Mouse (Mus musculus) gastrocnemius, adult 8-10 months (tissue): ENCODE results near the gene Olfr494. TPM values are rescaled to one million over a fixed set of nuclear protein-coding genes. Genes with fewer than 3 reads are reported as not detected.

ENCODE experiments used
- DNase-seq, 2 experiments: peaks; one replicate each; pipeline ENCODE4 v3.0.0; 2022; ENCODE audit warnings: low spot score in 2 of 2
- total RNA-seq, 4 experiments: library from RNA; stranded (reverse); gene quantifications; 2 replicates each; pipeline ENCODE4 v1.2.4; 2022

Gene Olfr494
- total RNA-seq = not detected

DNA sequence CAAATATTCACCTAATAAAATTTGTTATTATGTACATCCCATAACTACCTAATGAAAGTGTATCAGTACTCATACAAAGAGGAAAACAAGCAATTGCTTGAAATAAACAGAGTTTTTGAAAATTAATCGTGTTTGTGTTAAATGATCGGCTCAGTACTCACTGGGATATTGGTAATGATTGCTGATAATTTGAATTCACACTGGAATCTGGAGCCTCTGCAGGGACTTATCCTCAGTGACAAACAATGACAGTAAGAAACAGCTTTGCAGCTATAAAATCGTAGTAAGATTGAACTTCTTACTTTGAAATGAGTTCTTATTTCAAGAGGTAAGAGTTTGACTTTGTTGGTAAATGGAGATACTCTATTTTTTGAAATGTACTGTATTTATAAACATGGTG lies at the start of gene Olfr494:
TSS of gene Olfr494 (plus strand) at position 301 of the 400 bp plus-strand sequence.
- DNase-seq = no peak

GRCm38 (mm10) chr7:108323574-108323973 lies 41.6 kb upstream of the Olfr494 start, which contains the start of gene Olfr492:
Gene Olfr492 (minus strand): TSS chr7:108323674.
- no peak for DNase-seq

DNA sequence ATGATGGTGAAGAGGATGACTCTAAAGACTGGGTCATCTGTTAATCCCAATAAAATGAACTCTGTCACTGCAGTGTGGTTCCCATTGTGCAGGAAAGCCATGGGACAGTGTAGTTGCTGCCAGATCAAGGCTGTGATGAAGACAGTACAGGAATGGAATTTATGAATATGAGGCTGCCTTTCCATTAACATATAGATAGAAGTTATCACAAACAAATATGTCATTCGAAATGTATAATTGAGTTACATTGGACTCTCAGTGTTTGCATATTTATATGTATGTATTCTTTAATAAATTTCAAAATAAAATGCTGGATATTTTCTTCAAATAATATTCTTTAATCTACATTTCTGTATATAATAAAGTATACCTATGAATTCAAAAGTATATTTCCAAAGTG lies 18.3 kb upstream of the Olfr494 start, which contains the start of gene Olfr493:
TSS of gene Olfr493 (minus strand) at position 101 of the 400 bp plus-strand sequence.
- DNase-seq = no peak

DNA sequence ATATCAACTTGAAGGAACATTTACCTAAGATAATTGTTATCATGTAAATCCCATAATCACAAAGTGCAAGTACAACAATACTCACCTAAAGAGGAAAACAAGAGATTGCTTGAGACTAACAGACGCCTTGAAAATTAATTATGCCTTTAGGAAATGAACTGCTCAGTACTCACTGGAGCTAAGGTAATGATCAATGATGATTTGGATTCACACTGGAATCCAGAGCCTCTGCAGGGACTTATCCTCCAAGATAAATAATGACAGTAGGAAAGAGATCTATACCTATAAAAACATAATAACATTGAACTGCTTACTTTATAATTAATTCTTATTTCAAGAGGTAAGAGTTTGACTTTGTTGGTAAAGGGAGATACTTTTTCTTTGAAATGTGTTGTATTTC lies 27.7 kb downstream of the Olfr494 start, which contains the start of gene Olfr495:
TSS of gene Olfr495 (plus strand) at position 301 of the 400 bp plus-strand sequence.
- DNase-seq = no peak

Other genes starting within 250 kb of the Olfr494 start
- gene Olfr484, start 237.9 kb upstream of the Olfr494 start, total RNA-seq = not detected
- not detected for gene Olfr485, start 205.5 kb upstream of the Olfr494 start, total RNA-seq
- gene Olfr486, start 192.6 kb upstream of the Olfr494 start, total RNA-seq = not detected
- not detected for gene Olfr487, start 150.7 kb upstream of the Olfr494 start, total RNA-seq
- not detected for gene Olfr488, start 107.0 kb upstream of the Olfr494 start, total RNA-seq
- not detected for gene Olfr490, start 76.4 kb upstream of the Olfr494 start, total RNA-seq
- not detected for gene Olfr491, start 51.9 kb upstream of the Olfr494 start, total RNA-seq
- not detected for gene Olfr492, start 41.7 kb upstream of the Olfr494 start, total RNA-seq
- not detected for gene Olfr493, start 18.4 kb upstream of the Olfr494 start, total RNA-seq
- gene Olfr495, start 27.8 kb downstream of the Olfr494 start, total RNA-seq = not detected
- not detected for gene Olfr497, start 55.1 kb downstream of the Olfr494 start, total RNA-seq
- gene Olfr498, start 100.0 kb downstream of the Olfr494 start, total RNA-seq = not detected
- gene Olfr502, start 159.7 kb downstream of the Olfr494 start, total RNA-seq = not detected
- not detected for gene Olfr503, start 179.2 kb downstream of the Olfr494 start, total RNA-seq
- gene Olfr504, start 200.5 kb downstream of the Olfr494 start, total RNA-seq = not detected
- gene Olfr506, start 245.5 kb downstream of the Olfr494 start, total RNA-seq = not detected